Mouse (Mus musculus) cerebellum, adult 2 months (tissue): ENCODE data around the gene Il9r.

Source experiments
- CTCF ChIP-seq: fragments of 200-500 bp; IDR thresholded peaks from 2 replicates; pipeline ENCODE4 v1.5.1; 2011; ENCODE audit warnings: low read depth, mild to moderate bottlenecking, control low read depth, low read length, moderate library complexity, borderline replicate concordance; ENCODE audit not compliant: insufficient read depth
- POLR2A ChIP-seq: fragments of 200-500 bp; IDR thresholded peaks from 2 replicates; pipeline ENCODE4 v1.6.1; 2011; ENCODE audit warnings: low read length, control low read depth, borderline replicate concordance; ENCODE audit not compliant: insufficient read depth

GRCm38 (mm10) chr11:32142771-32143170 lies 57.3 kb downstream of the Il9r start:
- TF ChIP-seq POLR2A (no peak), CTCF (no peak)
